Mouse (Mus musculus) embryonic facial prominence, embryonic 12.5 days (tissue): ENCODE data around the gene Foxd3. TPM values are rescaled to one million over a fixed set of nuclear protein-coding genes. Genes with fewer than 3 reads are reported as not detected.

Experiments
- ATAC-seq: fragments of 200-750 bp; cut with Nextera tagmentation; 2 replicates; pipeline ENCODE4 v1.8.0; 2017; ENCODE audit not compliant: insufficient number of reproducible peaks, insufficient read depth, low FRiP score, low TSS enrichment
- H3K27ac ChIP-seq: fragments of 300-500 bp; sonication (generic); 2 replicates; pipeline ENCODE4 v1.5.1; 2016; ENCODE audit warnings: mild to moderate bottlenecking
- H3K27me3 ChIP-seq: fragments of 300-500 bp; sonication (generic); 2 replicates; pipeline ENCODE4 v1.6.1; 2016; ENCODE audit warnings: mild to moderate bottlenecking, moderate library complexity
- H3K36me3 ChIP-seq: fragments of 300-500 bp; sonication (generic); 2 replicates; pipeline ENCODE4 v1.6.1; 2016; ENCODE audit warnings: mild to moderate bottlenecking
- H3K4me1 ChIP-seq: fragments of 300-500 bp; sonication (generic); 2 replicates; pipeline ENCODE4 v1.6.1; 2016
- H3K4me2 ChIP-seq: fragments of 300-500 bp; sonication (generic); replicated peaks from 2 replicates; pipeline ENCODE4 v1.6.1; 2016; ENCODE audit warnings: mild to moderate bottlenecking, moderate library complexity
- H3K4me3 ChIP-seq: fragments of 300-500 bp; sonication (generic); 2 replicates; pipeline ENCODE4 v1.5.1; 2016; ENCODE audit warnings: mild to moderate bottlenecking
- H3K9ac ChIP-seq: fragments of 300-500 bp; sonication (generic); 2 replicates; pipeline ENCODE4 v1.6.1; 2016; ENCODE audit warnings: mild to moderate bottlenecking, moderate library complexity
- H3K9me3 ChIP-seq: fragments of 300-500 bp; sonication (generic); 2 replicates; pipeline ENCODE4 v1.6.1; 2016; ENCODE audit warnings: mild to moderate bottlenecking, moderate library complexity
- WGBS: fragments of 180-500 bp; shearing (Covaris S2); methylation state at CpG from one replicate; pipeline ENCODE4 v1.1.7; 2016; 5-methylcytosine and 5-hydroxymethylcytosine counted together
- polyA plus RNA-seq: library from polyadenylated mRNA; unstranded; fragments of >200 nt; fragmentation: Nextera tagmentation; extraction: Ambion mirVana; gene quantifications from 2 replicates; pipeline ENCODE4 v1.2.1, GENCODE M21; 2016

Foxd3 gene
- polyA plus RNA-seq, 1 experiment from 2014 or later, result 2.1 TPM

DNA sequence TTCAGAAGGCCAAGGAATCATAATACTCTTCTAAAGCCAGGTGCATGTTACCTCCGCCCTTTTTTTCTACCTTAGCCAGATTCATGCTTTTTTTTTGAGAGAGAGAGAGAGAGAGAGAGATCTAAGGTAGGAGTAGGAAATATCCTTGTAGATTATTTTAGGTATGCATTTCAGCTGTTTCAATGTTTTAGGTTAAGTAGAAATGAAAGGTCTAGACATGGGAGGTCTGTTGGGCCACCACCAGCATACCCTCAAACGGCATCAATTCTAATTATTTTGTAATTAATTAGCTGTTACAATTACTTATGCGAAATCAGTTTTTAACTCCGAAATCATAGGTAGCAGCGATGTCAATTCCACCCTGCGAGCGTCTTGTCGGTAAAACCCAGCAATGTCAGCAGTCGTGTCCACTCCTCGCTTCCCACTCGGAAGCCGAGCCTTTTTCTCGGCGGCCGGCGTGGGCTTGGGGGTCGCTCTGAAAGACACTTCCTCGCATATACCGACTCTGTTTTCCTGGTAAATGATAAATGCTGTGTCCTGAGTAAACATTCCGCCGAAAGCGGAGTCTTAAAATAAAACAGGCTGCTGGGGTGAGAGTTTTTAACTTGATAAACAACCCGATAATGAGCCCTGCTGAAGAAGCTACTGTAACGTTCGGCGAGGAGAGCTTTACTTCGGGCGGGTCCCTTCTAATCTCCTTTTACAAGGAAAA lies 3.4 kb downstream of the Foxd3 start:
- Histone ChIP-seq H3K27ac (no peak overlapping the region), H3K4me3 (peak overlapping the region; percentile 7; the same call in 1 of the 2 replicates)
- no peak for ATAC-seq

DNA sequence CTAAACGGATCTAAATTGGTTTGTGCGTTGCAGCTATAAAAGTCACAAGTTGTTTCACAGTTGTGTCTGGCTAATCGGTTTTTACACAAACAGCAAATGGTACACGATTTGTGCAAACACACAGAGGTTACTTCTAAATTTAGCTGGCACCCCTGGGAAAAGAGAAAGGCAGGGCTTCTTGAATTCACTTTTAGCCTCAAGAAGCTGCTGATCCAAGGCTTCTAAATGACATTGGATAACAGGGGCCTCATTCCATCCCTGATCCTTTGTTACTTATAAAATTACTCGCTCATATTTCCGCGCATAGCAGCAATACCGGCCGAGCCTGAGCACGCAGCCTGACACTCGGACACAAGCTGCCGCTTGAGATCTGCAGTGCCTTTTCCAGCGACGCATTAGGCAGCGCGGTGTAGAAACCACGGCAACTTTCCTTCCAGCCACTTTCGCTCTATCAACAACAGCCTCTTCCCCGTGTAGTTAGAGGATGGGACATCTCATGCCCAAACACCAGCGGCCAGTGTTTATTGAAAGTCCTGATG lies 4.0 kb downstream of the Foxd3 start:
- under 1% methylated on average over 20 of the region's 20 CpGs for WGBS
- no peak overlapping the region for H3K4me2 ChIP-seq

More for the DNA sequence above, 3.4 kb downstream of the Foxd3 start:
- H3K4me2 ChIP-seq, result no peak overlapping the region
- H3K27me3 ChIP-seq, result peaks cover 71% of the 10 kb centered on the region
- no peaks in the 10 kb centered on the region for H3K36me3 ChIP-seq
- H3K9me3 ChIP-seq, result no peaks in the 10 kb centered on the region
- H3K4me1 ChIP-seq, result peaks cover 17% of the 10 kb centered on the region
- WGBS, result 1% methylated on average over 28 of the region's 28 CpGs
- H3K9ac ChIP-seq, result no peak overlapping the region

DNA sequence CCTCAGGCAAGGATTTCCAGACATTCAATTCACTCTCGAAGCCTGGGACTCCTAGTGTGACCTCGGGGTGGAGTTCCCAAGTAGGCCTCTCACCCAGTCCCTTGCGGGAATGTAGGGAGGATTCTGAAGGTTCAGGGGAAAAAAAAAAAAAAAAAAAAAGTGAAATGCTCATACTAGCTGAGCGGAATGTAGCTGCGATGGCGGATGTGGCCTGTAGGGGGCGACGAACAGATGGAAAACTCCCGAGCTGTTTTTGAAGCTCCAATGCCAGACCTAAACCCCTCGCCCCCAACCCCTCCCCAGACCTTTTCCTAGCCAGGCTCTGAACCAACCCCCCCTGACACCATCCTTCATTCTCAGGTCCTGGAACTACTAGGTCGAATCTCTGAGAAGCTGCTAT lies 4.9 kb downstream of the Foxd3 start:
- no peak overlapping the region for H3K4me3 ChIP-seq
- H3K27me3 ChIP-seq, result peaks cover 68% of the 10 kb centered on the region
- peaks cover 14% of the 10 kb centered on the region for H3K4me1 ChIP-seq
- H3K9ac ChIP-seq, result no peak overlapping the region
- H3K4me2 ChIP-seq, result 0 out of 2 replicates have a peak overlapping the region, but pooled peaks have one; percentile 10
- 0% methylated on average over 11 of the region's 11 CpGs for WGBS
- H3K36me3 ChIP-seq, result no peaks in the 10 kb centered on the region
- no peaks in the 10 kb centered on the region for H3K9me3 ChIP-seq
- H3K27ac ChIP-seq, result no peak overlapping the region
- ATAC-seq, result no peak

More for the DNA sequence above, 4.0 kb downstream of the Foxd3 start:
- Histone ChIP-seq H3K4me1 (peaks cover 17% of the 10 kb centered on the region), H3K27me3 (peaks cover 71% of the 10 kb centered on the region), H3K4me3 (peak overlapping the region; percentile 7; the same call in 1 of the 2 replicates), H3K27ac (no peak overlapping the region), H3K9ac (no peak overlapping the region), H3K36me3 (no peaks in the 10 kb centered on the region), H3K9me3 (no peaks in the 10 kb centered on the region)
- no peak for ATAC-seq

DNA sequence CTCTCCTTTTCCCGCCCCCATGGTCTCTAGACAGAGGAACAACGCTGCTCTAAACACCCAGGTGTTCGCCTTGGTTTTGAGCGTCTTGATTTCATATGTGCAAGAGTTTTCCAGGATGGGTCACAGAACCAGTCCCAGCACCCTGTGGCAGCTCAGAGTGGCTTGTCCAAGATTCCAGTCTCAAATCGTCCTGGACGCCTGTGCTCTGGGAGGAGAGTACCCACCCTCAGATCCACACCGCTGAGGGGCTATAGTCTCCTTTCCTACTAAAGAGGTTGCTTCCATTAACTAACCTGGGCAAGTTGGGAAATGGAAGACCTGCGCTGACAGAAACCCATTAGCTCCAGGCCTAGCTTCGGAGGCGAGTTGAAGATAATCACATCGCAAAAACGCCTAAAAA lies 5.9 kb downstream of the Foxd3 start:
- no peak overlapping the region for H3K4me2 ChIP-seq
- H3K9me3 ChIP-seq, result no peaks in the 10 kb centered on the region
- H3K9ac ChIP-seq, result no peak overlapping the region
- no peak for ATAC-seq
- no peak overlapping the region for H3K27ac ChIP-seq
- peaks cover 12% of the 10 kb centered on the region for H3K4me1 ChIP-seq
- peaks cover 60% of the 10 kb centered on the region for H3K27me3 ChIP-seq
- WGBS, result 6% methylated on average over 12 of the region's 12 CpGs
- H3K4me3 ChIP-seq, result no peak overlapping the region
- H3K36me3 ChIP-seq, result no peaks in the 10 kb centered on the region

DNA sequence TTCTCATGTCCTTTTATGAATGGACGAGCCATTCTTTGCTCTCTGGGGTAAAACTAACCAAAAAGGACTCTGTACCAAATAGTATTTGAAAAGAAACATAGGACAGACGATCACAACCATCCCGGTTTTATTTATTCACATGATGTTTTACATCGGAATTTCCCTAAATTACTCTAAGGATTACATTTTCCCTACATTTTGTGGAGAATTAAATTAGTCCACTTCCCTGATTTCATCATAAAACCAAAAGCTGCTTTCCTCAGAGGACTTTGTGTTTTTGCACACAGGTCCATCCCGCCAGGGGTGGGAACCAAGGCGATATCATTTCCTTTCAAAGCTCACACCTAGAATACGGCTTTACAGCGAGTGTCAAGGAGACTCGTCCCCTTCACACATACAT lies 6.3 kb downstream of the Foxd3 start:
- Histone ChIP-seq H3K4me1 (peaks cover 8% of the 10 kb centered on the region), H3K9ac (no peak overlapping the region), H3K36me3 (no peaks in the 10 kb centered on the region), H3K9me3 (no peaks in the 10 kb centered on the region), H3K4me2 (no peak overlapping the region), H3K4me3 (no peak overlapping the region), H3K27me3 (peaks cover 56% of the 10 kb centered on the region), H3K27ac (no peak overlapping the region)
- WGBS, result 10% methylated on average over 9 of the region's 9 CpGs
- ATAC-seq, result no peak

DNA sequence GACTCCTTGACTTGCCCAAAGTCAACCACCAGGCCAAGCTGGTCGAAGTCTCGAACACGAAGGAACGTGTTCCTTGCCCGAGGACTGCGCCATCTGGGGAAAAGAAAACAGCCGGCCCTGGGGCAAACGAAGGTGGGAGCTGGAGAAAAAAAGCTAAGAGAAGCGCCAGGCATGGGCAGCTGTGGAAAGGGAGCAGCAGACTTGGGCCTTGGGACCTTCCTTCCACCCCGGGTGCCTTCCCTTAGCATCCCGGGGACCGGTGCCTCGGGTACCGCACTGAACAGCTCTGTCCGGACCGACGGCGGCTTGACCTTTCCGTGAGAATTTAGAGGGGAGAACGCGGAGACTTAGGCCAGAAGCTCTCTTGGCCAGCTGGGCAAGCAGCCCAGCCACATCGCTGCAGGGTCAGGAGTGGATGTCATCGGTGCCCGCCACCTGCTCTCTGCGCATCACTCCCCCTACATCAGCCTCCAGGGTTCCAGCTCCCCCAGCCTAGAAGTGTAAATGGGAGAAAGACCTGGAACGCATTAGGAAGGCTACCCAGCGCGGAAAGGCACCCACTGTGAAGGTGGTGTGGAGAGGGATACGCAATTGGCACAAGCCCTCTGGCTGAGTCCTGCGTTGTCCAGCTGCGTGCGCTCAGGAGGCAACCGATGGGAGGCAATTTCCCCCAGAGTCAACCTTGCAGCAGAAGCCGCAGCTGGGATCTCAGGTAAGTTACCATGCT lies 6.9 kb downstream of the Foxd3 start:
- Histone ChIP-seq H3K9ac (no peak overlapping the region), H3K4me2 (no peak overlapping the region), H3K36me3 (no peaks in the 10 kb centered on the region), H3K4me1 (peaks cover 6% of the 10 kb centered on the region; the same call in 1 of the 2 replicates), H3K4me3 (no peak overlapping the region), H3K27ac (no peak overlapping the region), H3K27me3 (peaks cover 50% of the 10 kb centered on the region), H3K9me3 (no peaks in the 10 kb centered on the region)
- no peak for ATAC-seq
- WGBS, result 2% methylated on average over 34 of the region's 34 CpGs

DNA sequence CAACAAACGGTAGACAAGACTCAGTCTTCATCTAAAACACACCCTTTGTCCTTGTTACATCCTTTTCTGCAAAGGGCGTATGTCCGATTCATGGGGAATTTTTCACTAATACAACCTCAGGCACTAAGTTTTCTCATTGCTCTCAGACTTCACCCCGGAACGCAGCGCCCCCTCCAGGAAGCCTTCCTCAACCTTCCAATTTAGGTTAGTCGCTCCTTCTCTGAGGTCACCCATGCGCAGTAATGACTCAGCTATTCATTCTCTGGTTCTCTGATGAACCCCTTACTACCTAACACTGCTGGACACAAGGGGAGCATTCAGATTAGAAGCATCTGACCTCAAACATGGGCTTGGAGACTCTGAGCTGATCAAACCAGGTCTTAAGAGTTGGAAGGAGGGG lies 7.6 kb downstream of the Foxd3 start:
- H3K9me3 ChIP-seq, result no peaks in the 10 kb centered on the region
- peaks cover 6% of the 10 kb centered on the region; the same call in 1 of the 2 replicates for H3K4me1 ChIP-seq
- 10% methylated on average over 8 of the region's 8 CpGs for WGBS
- no peak for ATAC-seq
- no peaks in the 10 kb centered on the region for H3K36me3 ChIP-seq
- H3K27ac ChIP-seq, result no peak overlapping the region
- peaks cover 49% of the 10 kb centered on the region for H3K27me3 ChIP-seq
- H3K4me2 ChIP-seq, result no peak overlapping the region
- H3K9ac ChIP-seq, result no peak overlapping the region
- no peak overlapping the region for H3K4me3 ChIP-seq

DNA sequence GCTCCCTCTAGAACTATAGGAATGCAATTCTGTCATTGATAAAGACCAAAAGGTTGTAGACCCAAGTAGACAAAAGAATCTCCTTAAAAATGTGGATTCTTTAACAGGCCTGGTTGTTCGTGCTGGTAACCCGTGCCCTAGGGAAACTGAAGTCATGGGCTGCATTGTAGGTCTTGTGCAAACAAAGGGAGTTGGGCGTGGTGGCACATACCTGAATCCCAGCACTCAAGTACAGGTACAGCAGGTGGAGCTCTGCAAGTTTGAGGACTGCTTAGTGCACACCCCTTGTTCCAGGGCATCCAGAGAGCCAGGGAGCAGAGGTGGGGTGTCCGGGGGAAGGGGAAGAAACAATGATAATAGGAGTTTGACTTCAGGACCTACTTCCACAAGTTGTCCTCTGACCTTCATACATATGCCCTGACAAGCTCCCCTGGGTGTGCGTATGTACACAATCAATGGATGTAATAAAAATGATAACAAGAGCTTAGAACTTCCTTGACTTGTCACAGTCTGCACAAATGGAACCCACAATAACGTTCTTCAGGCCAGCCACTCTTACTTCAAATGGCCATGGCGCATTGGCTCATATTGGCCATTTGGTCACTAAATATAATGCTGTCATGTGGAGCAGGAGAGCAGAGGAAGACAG lies 14.2 kb downstream of the Foxd3 start:
- no peak for ATAC-seq
- Histone ChIP-seq H3K36me3 (no peaks in the 10 kb centered on the region), H3K27me3 (peaks cover 6% of the 10 kb centered on the region; the same call in 1 of the 2 replicates)

DNA sequence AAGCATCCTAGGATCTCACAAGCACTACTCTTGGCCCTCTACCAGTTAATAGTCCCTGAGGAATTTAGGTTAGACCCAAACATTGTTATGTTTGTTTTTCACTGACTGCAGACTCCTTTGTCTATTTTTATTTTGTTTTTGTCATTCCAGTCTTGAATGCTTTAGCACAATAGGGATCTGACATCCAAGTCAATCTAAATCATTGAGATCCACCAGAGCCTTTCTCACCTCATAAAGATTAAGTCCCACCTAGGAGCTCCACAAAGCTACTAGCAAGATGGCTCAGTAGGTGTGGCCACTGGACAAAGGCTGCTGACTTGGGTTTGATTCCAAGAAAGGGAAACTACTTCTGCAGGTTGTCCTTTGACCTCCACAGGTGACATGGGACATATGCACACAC lies 19.1 kb downstream of the Foxd3 start:
- Histone ChIP-seq H3K9me3 (no peaks in the 10 kb centered on the region), H3K36me3 (no peaks in the 10 kb centered on the region), H3K27ac (no peak overlapping the region), H3K4me1 (no peaks in the 10 kb centered on the region), H3K27me3 (no peaks in the 10 kb centered on the region), H3K9ac (no peak overlapping the region), H3K4me2 (no peak overlapping the region), H3K4me3 (no peak overlapping the region)
- no peak for ATAC-seq

More for the DNA sequence above, 14.2 kb downstream of the Foxd3 start:
- no peak overlapping the region for H3K4me2 ChIP-seq
- no peaks in the 10 kb centered on the region for H3K9me3 ChIP-seq
- no peak overlapping the region for H3K4me3 ChIP-seq
- H3K4me1 ChIP-seq, result no peaks in the 10 kb centered on the region
- WGBS, result 87% methylated on average over 7 of the region's 7 CpGs
- H3K27ac ChIP-seq, result no peak overlapping the region
- no peak overlapping the region for H3K9ac ChIP-seq

DNA sequence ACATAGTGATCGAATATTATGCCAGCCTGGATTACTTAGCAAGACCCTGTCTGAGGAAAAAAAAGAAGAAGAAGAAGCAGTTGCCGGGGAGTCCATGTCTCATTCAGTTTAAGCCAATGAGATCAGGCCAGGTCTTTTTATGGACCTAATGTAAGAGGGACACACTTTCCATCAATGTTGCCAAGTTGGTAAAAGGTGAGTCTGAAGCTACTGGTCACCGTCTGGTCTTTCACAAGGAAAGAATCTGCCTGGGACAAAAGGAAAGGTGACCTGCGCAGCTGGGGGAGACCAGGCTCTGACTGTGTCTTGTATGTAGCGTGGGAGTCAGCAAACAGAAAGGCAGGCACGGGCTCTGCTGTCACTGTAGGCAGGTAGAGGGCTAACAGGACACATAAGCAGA lies 27.8 kb downstream of the Foxd3 start:
- no peaks in the 10 kb centered on the region for H3K4me1 ChIP-seq
- no peak overlapping the region for H3K27ac ChIP-seq
- no peaks in the 10 kb centered on the region for H3K36me3 ChIP-seq
- WGBS, result 86% methylated on average over 6 of the region's 6 CpGs
- ATAC-seq, result no peak
- H3K4me3 ChIP-seq, result no peak overlapping the region
- H3K9ac ChIP-seq, result no peak overlapping the region
- no peaks in the 10 kb centered on the region for H3K9me3 ChIP-seq
- H3K4me2 ChIP-seq, result no peak overlapping the region
- 0 out of 2 replicates have a peak, but pooled peaks cover 3% of the 10 kb centered on the region for H3K27me3 ChIP-seq

DNA sequence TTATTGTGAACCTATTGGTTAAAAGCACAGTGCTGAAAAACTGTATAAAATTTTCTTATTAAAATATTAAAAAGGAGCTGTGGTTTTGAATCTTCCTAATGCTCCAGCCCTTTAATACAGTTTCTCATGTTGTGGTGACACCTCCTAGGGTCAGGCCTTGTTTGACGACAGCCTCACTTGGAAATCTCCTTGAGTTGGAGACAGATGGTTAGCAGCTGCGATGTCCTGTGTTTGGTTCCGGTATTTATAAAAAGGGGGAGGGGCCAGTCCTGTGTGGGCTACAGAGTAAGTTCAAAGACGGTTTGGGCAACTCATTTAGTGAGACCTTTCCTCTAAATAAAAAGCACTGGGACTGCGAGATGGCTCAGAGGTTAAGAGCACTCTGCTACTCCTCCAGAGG lies 30.2 kb downstream of the Foxd3 start:
- ATAC-seq, result no peak
- 0 out of 2 replicates have a peak, but pooled peaks cover 3% of the 10 kb centered on the region for H3K27me3 ChIP-seq
- no peak overlapping the region for H3K4me2 ChIP-seq
- H3K9me3 ChIP-seq, result no peaks in the 10 kb centered on the region
- H3K36me3 ChIP-seq, result no peaks in the 10 kb centered on the region
- H3K4me3 ChIP-seq, result no peak overlapping the region
- 47% methylated on average over 5 of the region's 5 CpGs for WGBS
- H3K9ac ChIP-seq, result no peak overlapping the region
- no peak overlapping the region for H3K27ac ChIP-seq
- no peaks in the 10 kb centered on the region for H3K4me1 ChIP-seq
